Mouse (Mus musculus) liver, embryonic 16.5 days (tissue): ENCODE measurements around the gene Olfr549. TPM values are rescaled to one million over a fixed set of nuclear protein-coding genes. Genes with fewer than 3 reads are reported as not detected.

Experiments used
- ATAC-seq: fragments of 200-750 bp; cut with Nextera tagmentation; 2 replicates; pipeline ENCODE4 v1.8.0; 2017; ENCODE audit warnings: low read depth, mild to moderate bottlenecking, moderate number of reproducible peaks, moderate library complexity
- H3K27ac ChIP-seq: fragments of 300-500 bp; sonication (generic); 2 replicates; pipeline ENCODE4 v1.5.1; 2014; ENCODE audit warnings: mild to moderate bottlenecking, low read length
- H3K27me3 ChIP-seq: fragments of 300-500 bp; sonication (generic); 2 replicates; pipeline ENCODE4 v1.6.1; 2014; ENCODE audit warnings: low read depth, low read length, mixed read lengths; ENCODE audit not compliant: control insufficient read depth, insufficient read depth
- H3K36me3 ChIP-seq: fragments of 300-500 bp; sonication (generic); 2 replicates; pipeline ENCODE4 v1.6.1; 2014; ENCODE audit warnings: mild to moderate bottlenecking; ENCODE audit not compliant: control insufficient read depth, insufficient read depth
- H3K4me1 ChIP-seq: fragments of 300-500 bp; sonication (generic); 2 replicates; pipeline ENCODE4 v1.6.1; 2014; ENCODE audit warnings: low read depth, low read length, mixed read lengths; ENCODE audit not compliant: control insufficient read depth
- H3K4me2 ChIP-seq: fragments of 300-500 bp; sonication (generic); 2 replicates; pipeline ENCODE4 v1.6.1; 2014; ENCODE audit warnings: low read depth, low read length, mixed read lengths
- H3K4me3 ChIP-seq: fragments of 300-500 bp; sonication (generic); 2 replicates; pipeline ENCODE4 v1.5.1; 2014; ENCODE audit warnings: low read depth, mild to moderate bottlenecking, low read length
- H3K9ac ChIP-seq: fragments of 300-500 bp; sonication (generic); 2 replicates; pipeline ENCODE4 v1.6.1; 2014; ENCODE audit warnings: low read depth, low read length
- H3K9me3 ChIP-seq: fragments of 300-500 bp; sonication (generic); replicated peaks from 2 replicates; pipeline ENCODE4 v1.6.1; 2016; ENCODE audit warnings: low read length; ENCODE audit not compliant: control insufficient read depth
- WGBS: fragments of 180-500 bp; shearing (Covaris S2); extraction: QIAGEN DNeasy Blood & Tissue Kit; methylation state at CpG from one replicate; pipeline ENCODE4 v1.1.7; 2014; ENCODE audit not compliant: insufficient replicate concordance; 5-methylcytosine and 5-hydroxymethylcytosine counted together
- polyA plus RNA-seq: library from polyadenylated mRNA; unstranded; fragments of >200 nt; fragmentation: Nextera tagmentation; extraction: Ambion mirVana; gene quantifications from 2 replicates; pipeline ENCODE4 v1.2.1, GENCODE M21; 2015

The Olfr549 gene
- polyA plus RNA-seq, 1 experiment from 2014 or later: not detected

- no peak for ATAC-seq
- H3K4me3 ChIP-seq: no peak overlapping the region
- no peaks in the 10 kb centered on the region for H3K36me3 ChIP-seq
- H3K4me2 ChIP-seq: no peak overlapping the region
- H3K9me3 ChIP-seq: no peaks in the 10 kb centered on the region
- no peaks in the 10 kb centered on the region for H3K4me1 ChIP-seq
- WGBS: 44% methylated on average over 10 of the region's 10 CpGs
- no peak overlapping the region for H3K9ac ChIP-seq
- H3K27ac ChIP-seq: no peak overlapping the region
- H3K27me3 ChIP-seq: no peaks in the 10 kb centered on the region; the same call in 1 of the 2 replicates
These were observed 33.2 kb upstream of the Olfr549 start for GRCm38 (mm10) chr7:102516261-102517050.

GRCm38 (mm10) chr7:102517051-102517335 lies 32.7 kb upstream of the Olfr549 start:
- Histone ChIP-seq H3K36me3 (no peaks in the 10 kb centered on the region), H3K4me3 (no peak overlapping the region), H3K9ac (no peak overlapping the region), H3K27ac (no peak overlapping the region), H3K9me3 (no peaks in the 10 kb centered on the region), H3K27me3 (no peaks in the 10 kb centered on the region; the same call in 1 of the 2 replicates), H3K4me1 (no peaks in the 10 kb centered on the region), H3K4me2 (no peak overlapping the region)
- no peak for ATAC-seq
- WGBS: 60% methylated on average over 2 of the region's 2 CpGs

GRCm38 (mm10) chr7:102529052-102529451 lies 20.6 kb upstream of the Olfr549 start:
- H3K9ac ChIP-seq: no peak overlapping the region
- H3K36me3 ChIP-seq: no peaks in the 10 kb centered on the region
- H3K27ac ChIP-seq: no peak overlapping the region
- no peaks in the 10 kb centered on the region for H3K9me3 ChIP-seq
- no peak overlapping the region for H3K4me2 ChIP-seq
- H3K27me3 ChIP-seq: no peaks in the 10 kb centered on the region
- WGBS: 45% methylated on average over 1 of the region's 1 CpGs
- no peak overlapping the region for H3K4me3 ChIP-seq
- no peaks in the 10 kb centered on the region for H3K4me1 ChIP-seq
- ATAC-seq: no peak

GRCm38 (mm10) chr7:102534449-102534848 lies 15.2 kb upstream of the Olfr549 start, which contains the start of gene Olfr547:
TSS of gene Olfr547 (plus strand) at chr7:102534749.
- 50% methylated on average over 1 of the region's 1 CpGs for WGBS
- ATAC-seq: no peak
- H3K9me3 ChIP-seq: no peaks in the 10 kb centered on the region
- H3K36me3 ChIP-seq: no peaks in the 10 kb centered on the region
- H3K27ac ChIP-seq: no peak within 1 kb of the TSS
- no peak within 1 kb of the TSS for H3K4me2 ChIP-seq
- no peaks in the 10 kb centered on the region for H3K27me3 ChIP-seq
- no peak within 1 kb of the TSS for H3K9ac ChIP-seq
- H3K4me3 ChIP-seq: no peak within 1 kb of the TSS
- no peaks in the 10 kb centered on the region for H3K4me1 ChIP-seq

GRCm38 (mm10) chr7:102540596-102540995 lies 9.1 kb upstream of the Olfr549 start, which contains the start of gene Olfr548-ps1:
TSS of gene Olfr548-ps1 (plus strand) at chr7:102540896.
- H3K27ac ChIP-seq: no peak within 1 kb of the TSS

GRCm38 (mm10) chr7:102541251-102541650 lies 8.4 kb upstream of the Olfr549 start:
- WGBS: 28% methylated on average over 3 of the region's 3 CpGs
- no peak overlapping the region for H3K9ac ChIP-seq
- no peak overlapping the region for H3K4me2 ChIP-seq
- no peak overlapping the region for H3K4me3 ChIP-seq
- no peak overlapping the region for H3K27ac ChIP-seq
- no peak for ATAC-seq
- H3K36me3 ChIP-seq: no peaks in the 10 kb centered on the region
- no peaks in the 10 kb centered on the region for H3K27me3 ChIP-seq
- H3K9me3 ChIP-seq: no peaks in the 10 kb centered on the region
- no peaks in the 10 kb centered on the region for H3K4me1 ChIP-seq

More at GRCm38 (mm10) chr7:102540596-102540995, 9.1 kb upstream of the Olfr549 start, which contains the start of gene Olfr548-ps1:
- no peak within 1 kb of the TSS for H3K4me2 ChIP-seq
- WGBS: 59% methylated on average over 2 of the region's 2 CpGs
- no peak for ATAC-seq
- no peaks in the 10 kb centered on the region for H3K4me1 ChIP-seq
- no peaks in the 10 kb centered on the region for H3K27me3 ChIP-seq
- no peaks in the 10 kb centered on the region for H3K36me3 ChIP-seq
- H3K4me3 ChIP-seq: no peak within 1 kb of the TSS
- no peaks in the 10 kb centered on the region for H3K9me3 ChIP-seq
- no peak within 1 kb of the TSS for H3K9ac ChIP-seq

GRCm38 (mm10) chr7:102553279-102553678 lies 3.6 kb downstream of the Olfr549 start:
- no peak overlapping the region for H3K4me2 ChIP-seq
- no peak overlapping the region for H3K27ac ChIP-seq
- no peaks in the 10 kb centered on the region for H3K27me3 ChIP-seq
- H3K36me3 ChIP-seq: no peaks in the 10 kb centered on the region
- H3K4me1 ChIP-seq: no peaks in the 10 kb centered on the region
- no peak overlapping the region for H3K4me3 ChIP-seq
- H3K9ac ChIP-seq: no peak overlapping the region
- no peaks in the 10 kb centered on the region for H3K9me3 ChIP-seq
- 50% methylated on average over 3 of the region's 3 CpGs for WGBS
- no peak for ATAC-seq

GRCm38 (mm10) chr7:102564999-102565997 lies 15.6 kb downstream of the Olfr549 start, which contains the start of gene Trim21:
TSS of gene Trim21 (minus strand) at chr7:102565486.
- Histone ChIP-seq H3K9me3 (no peaks in the 10 kb centered on the region), H3K36me3 (peaks cover 3% of the 10 kb centered on the region)

More at GRCm38 (mm10) chr7:102564999-102565997, 15.6 kb downstream of the Olfr549 start, which contains the start of gene Trim21:
- Histone ChIP-seq H3K4me3 (peak within 1 kb of the TSS; percentile 79), H3K27ac (peak within 1 kb of the TSS; percentile 41; the same call in 1 of the 2 replicates), H3K4me1 (peaks cover 10% of the 10 kb centered on the region), H3K27me3 (no peaks in the 10 kb centered on the region), H3K9ac (peak within 1 kb of the TSS; percentile 75), H3K4me2 (peak within 1 kb of the TSS; percentile 80)
- WGBS: 10% methylated on average over 10 of the region's 10 CpGs
- peak; percentile 100 for ATAC-seq
